Mouse (Mus musculus) ovary, postnatal 14 days (tissue): Measurements from ENCODE around the gene Ighmbp2.
"Not testable (repeated sequence)": the region's sequence is repeated elsewhere in the genome, so short reads cannot be mapped to it uniquely, and the experiment has no call there.

Experiments used
- DNase-seq: peaks from one replicate; pipeline ENCODE4 v3.0.0; 2022; ENCODE audit warnings: low spot score

The Ighmbp2 gene

DNA sequence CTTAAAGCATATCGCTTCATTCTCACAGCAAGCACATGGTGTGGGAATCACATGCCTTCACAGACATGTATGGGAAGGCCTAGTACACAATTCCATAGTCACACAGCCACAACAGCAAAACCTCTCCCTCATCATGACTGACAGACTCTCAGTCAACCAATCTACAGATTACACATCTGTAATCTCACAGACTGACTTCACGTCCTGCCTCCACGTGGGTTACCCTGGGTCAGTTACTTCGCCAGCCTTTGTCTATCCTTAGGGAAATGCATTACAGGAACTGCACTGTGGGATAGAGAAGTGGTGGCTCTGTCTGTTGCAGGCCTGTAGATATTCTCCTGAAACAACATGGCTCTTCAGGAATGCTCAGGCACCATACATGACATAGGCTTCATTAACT is 931 bp downstream of the Ighmbp2 start:
- no peak for DNase-seq

DNA sequence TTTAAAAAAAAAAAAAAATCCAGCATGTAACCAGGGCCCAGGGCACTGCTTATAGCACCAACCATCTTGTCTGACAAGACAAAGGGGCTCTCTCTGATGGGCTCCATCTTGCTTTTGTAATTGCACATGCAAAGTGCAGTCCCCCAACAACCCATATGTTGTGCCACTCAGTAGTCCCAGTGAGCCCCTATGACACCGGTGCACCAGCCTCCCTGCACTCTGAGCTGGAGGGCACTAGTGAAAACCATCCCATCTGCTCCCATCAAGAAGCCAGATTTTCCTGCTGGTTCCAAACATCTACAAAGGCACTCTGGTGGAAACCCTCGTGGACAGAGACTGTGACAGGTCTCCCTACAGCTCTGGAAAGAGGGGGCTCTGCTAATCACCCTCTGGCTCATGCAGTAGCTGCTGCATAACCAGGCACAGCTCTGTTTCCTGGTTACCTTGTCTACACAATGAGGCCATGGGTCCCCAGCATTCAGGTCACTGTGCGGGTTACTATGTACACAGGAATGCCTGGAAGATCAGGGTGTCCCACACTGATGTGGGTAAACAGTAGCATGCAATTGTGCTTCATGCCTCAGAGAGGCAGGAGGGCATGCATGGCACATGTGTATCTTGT is 7.0 kb downstream of the Ighmbp2 start:
- no peak for DNase-seq

DNA sequence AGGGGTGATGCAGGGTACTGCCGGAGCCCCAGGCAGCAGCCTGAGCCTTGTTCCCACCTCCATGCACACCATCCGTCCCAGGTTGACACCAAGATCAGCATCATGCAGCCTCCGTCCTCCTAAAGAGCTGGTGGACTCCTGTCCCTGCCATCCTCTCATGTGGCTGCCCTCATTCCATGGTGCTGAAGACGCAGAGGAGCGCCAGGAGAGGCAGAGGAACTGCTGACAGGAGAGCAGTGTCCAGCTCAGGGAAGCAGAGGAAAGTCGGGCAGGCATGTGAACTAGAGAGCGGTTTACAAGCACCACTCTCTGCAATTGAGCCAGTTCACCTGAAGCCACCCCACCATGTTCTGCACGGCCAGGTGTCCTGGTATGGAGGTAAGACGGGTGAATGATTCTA is 9.5 kb downstream of the Ighmbp2 start:
- DNase-seq: no peak

DNA sequence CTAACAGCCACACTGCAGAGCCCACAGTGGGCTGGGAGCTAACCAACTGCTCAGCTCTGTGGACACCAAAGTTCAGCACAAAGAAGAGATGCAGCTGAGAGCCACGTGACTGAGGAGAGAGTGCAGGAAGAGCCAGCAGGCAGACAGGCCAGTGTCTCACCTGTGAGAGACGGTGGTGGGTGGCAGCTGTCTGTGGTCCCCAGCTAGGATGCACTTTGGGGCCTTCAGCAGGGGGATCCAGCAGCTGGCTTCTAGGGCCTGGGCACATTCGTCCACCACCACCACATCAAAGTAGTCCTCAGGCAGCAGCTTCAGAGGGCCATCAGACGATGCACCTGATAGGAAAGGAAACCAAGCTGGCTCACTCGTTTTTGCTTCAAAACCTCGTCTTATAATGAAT is 11.5 kb downstream of the Ighmbp2 start:
- DNase-seq: no peak

DNA sequence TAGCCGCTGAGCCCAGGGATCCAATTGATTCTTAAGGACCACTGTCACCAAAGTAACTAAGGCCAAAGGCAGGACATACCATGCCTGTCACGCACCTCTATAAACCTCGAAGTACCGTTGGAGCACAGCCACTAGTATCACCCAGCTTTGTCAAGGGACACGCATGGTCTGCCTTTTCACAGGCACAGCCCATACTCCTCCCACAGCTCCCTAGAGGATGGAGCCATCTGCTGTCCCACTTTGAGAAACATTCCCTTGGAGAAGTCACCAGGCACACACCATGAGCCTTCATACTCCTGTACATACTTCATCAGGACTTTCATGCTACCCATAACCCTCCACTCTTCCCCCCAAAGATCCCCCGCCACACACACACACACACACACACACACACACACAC is 13.0 kb downstream of the Ighmbp2 start:
- DNase-seq: no peak

DNA sequence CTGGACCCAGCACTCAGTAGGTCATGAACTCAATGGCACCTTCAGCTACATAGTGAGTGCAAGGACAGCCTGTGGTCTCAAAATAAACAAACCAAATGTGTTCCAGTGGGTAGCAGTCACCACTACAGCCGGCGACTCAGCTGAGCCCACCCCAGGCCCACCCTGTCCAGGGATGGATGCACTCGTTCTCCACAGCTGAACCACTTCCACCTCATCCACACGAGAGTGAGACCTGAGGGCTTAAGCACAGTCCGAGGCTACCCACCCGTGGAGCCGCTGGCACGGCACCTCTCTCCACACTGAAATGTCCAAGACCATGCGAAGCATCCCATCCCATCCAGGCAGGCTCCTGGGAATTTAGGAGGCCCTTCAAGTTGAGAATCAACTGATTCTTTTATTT is 13.5 kb downstream of the Ighmbp2 start:
- no peak for DNase-seq

DNA sequence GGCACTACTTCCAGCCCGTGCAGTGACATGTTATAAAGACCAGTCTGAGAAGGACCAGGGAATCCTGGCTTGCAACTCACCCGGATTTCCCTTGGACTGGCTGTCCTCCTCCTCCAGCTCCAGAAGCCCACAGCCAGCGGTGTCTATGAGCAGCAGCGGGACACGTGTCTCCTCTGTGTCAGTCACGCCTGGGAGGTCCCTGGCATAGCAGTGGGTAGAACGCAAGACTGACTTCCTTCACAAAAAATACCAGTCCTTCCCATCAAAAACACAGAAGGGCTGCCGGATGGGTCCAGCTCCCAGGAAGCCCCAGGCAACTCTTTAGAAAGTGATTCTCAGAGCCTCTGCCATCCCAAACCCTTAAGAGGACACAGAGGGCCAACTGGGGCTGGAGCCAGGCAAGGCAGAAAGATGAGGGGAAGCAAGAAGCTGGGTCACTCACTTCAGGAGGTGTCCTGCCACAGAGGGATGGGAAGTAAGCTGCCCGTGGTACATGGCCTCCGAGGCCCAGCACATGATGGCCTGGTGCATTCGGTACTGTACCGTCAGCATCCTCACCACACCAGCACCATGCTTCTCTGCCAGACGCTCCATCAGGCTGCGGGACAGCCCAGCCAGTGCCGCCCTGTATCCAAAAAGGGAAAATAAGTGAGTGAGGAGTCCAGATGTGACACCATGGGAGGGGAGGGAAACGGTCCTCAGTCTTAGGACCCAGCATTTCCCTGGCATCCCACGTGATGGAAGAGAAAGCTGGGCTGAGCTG is 14.4 kb downstream of the Ighmbp2 start:
- no peak for DNase-seq

DNA sequence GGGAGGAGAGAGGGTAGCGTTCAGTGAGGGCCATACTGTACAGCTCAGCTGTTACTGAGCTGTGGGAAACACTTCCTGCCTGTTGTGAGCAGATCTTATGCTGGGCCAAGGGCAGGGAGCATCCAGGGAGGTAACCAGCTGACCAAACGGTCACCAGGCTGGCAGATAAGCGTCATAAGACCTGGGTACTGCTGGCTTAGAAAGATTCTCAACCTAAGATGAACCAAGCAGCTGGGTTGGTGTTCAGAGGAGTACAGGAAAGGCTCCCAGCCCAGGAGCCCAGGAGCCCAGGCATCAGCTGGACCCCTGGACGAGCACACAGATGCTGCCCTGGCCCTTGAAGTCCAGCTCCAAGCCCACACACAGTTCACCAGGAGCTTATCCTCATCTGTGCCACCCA is 15.5 kb downstream of the Ighmbp2 start:
- no peak for DNase-seq

DNA sequence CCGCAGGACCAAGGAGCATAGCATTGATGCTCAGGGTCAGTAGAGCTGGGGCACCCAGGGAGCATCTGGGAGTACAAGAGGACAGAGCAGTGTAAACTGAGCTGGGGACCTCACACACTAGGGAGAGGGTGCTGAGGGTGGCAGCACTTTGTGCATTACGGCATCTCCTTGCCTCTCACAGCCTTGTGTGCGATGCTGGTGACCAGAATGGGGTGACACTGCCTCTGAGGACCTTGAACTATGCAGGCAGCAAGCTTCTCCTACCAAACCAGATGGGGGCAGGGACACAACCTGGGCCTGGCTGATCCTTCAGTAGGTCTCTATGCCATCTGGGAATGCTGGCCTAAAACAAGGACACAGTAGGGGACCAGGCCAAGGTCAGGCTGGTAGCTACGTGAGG is 16.1 kb downstream of the Ighmbp2 start:
- no peak for DNase-seq

DNA sequence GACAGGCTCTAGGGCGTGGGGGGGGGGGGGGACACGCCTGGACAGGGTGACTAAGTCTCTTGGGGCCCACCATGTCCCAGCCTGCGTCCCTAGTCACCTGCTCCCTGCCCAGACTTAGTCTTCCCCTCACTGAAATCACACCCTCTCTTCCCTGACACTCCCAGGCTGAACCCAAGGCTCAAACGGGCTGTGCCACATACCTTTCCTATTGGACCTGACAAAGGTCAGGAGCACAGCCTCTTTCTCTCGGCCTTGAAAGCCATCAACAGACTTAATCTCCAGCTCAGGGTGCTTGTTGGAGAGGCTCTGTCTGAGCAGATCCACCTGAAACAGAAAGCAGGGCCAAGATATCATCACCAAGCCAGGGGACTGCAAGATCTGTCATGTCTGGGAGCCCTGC is 16.7 kb downstream of the Ighmbp2 start:
- DNase-seq: no peak

DNA sequence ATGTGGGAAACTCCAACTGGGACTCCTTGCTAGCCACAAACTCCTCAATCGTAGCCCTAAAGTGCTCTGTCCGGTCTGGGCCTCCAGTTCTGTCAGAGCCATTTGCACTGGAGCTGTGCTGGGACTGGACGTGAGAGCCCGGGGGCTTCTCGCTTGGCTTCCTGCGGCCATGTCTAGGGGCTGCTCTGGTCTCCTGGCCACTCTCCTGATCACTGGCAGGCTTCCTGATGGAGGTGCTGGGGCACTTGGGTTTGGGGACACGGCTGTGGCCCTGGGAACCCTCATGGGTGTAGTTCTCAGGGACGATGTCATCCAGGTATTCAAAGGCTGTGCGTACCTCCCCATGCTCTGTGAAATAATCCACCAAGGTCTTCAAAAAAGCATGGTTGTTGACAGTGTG is 17.6 kb downstream of the Ighmbp2 start:
- no peak for DNase-seq

DNA sequence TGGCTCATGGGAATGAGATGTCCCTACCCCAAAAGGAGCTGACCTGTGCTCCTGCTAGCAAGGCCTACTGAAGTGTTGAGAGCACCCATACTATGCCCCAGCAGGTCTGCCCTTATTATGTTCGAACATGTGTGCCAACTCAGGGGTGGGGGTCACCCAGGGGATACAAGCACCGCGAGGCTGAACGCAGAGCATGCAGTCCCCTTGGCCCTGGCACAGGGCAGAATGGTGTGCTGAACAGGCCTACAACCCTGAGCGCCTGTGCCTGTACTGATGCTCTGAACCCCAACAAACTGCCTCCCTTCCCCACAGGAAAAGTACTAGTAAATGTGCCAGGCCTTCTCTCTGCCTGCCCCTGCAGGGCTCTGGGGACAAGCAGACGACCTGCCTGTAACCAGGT is 18.5 kb downstream of the Ighmbp2 start:
- no peak for DNase-seq

DNA sequence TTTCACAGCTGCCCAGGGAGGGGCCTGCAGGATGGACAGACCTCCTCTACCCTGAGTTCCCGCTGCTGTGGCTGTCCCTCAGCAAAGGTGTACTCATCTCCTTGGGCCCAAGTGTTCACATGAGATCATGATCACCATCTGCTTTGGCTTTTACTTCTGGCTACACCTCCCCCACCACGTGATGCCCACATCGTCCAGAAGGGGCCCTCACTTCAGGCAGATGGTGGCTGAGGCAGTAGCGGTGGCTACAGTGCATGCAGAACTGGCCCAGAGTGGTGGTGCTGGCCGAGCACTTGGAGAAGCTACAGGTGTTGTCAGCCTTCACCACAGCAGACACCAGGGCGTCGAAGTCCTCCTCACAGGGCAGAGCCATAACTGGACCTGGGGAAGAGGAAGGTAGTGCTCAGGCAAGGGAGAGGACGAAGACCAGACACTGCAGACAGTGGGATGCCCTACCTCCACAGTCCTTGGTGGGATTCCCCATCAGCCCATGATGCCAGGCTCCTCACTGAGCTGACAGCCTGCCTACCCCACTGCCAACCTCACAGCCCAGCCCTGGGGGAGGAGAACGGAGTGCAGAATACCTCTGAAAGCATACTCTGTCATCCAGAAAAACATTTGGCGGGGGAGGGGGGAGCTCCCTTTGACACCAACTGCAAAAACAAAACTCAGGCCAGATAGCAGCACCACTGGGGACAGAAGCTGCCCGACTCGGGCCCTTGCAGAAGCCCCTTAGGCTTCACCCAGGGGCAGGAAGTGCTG is 20.9 kb downstream of the Ighmbp2 start:
- no peak for DNase-seq

DNA sequence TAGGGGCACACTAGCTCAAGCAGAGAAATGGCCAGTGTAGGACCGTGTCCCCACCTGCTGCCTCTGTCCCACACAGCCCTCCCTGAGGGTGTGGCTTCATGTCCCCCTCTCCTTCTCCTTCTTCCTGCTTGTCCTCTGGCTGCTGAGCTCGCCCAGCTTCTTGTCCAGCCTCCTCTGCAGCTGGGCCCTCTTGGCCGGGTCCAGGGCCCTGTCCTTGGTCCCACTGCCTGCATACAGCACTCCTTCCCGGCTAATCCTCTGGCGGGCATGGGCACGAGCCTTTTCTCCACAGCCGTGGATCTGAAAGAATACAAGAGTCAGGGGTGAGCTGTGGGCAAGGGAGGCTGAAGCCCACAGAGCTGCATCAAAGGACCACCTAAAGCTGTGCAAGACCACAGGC is 21.5 kb downstream of the Ighmbp2 start:
- no peak for DNase-seq

DNA sequence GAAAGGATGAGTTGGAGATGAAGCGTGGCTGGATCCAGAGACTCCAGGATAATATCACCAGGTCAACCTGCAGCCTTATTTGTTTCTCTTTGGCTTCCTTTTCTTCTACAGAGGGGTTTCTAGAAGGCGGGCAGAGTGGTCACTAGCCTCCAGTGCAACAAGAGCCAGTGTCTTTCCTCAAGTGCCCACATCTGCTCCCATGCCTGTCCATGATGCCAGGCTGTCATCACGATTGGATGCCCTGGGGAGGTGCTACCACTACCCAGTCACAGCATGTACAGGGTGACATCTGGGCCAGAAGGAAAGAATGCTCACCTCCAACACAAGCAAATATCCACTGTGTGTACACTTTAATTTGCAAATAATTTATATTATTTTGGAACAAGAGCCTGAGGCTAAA is 22.2 kb downstream of the Ighmbp2 start:
- no peak for DNase-seq

DNA sequence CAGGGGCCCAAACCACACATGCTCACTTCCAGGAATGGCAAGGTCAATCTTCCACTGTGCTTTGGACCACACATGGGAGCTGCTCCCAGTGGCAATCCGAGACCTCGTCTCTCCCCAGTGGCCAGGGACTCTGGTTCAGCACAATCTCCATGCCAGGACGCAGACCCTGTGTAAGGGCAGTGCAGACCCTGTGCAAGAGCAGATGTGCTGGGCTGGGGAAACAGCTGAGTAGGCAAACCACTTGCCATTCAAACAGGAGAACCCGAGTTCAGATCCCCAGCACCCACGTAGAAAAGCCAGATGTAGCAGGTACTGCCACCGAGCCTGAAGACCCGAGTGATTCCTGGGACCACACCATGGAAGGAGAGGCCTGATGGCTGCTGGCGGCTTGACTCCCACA is 22.8 kb downstream of the Ighmbp2 start:
- no peak for DNase-seq

DNA sequence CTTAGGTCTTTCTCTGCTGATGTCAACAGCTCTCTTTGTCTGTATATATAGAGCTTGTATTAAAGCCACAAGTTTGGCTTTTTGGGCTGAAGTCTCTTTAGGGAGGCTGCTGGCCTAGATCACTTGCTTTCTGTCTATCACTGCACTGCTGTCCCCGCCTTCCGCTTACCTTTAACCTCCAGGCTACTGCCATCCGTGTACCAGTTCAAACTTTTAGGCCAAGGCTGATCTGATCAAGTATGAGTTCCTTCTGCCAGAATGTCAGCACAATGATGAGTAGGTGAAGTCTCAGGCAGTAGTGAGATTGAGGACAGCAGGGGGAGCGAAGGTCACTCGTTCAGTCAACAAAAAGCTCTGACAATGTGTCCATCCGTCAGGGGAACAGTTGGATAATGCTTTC is 57.6 kb downstream of the Ighmbp2 start:
- DNase-seq: not testable (repeated sequence)

DNA sequence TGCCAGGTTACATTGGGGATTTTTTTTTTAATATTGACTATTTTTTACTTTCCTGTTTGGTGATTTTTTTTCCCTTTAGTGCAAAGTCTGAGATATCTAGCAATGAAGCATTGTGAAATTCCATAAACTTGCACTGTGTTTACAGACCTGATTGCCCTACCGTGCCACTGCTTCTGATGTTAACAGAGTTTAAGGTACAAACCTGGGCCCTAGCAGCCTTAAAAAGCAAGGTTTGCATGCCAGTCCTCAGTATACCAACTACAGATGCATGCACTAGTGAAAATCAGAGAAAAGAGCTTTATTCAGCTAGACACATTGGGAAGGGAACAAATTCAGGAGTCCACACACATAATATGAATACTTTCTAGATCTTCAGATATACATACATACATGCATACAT is 67.9 kb downstream of the Ighmbp2 start:
- DNase-seq: not testable (repeated sequence)
